Mouse (Mus musculus) hindlimb bud, embryonic 11.5 days (tissue): ENCODE results near the gene Gart.
"Not testable (repeated sequence)": the region's sequence is repeated elsewhere in the genome, so short reads cannot be mapped to it uniquely, and the experiment has no call there.

Experiments used
- DNase-seq: peaks from one replicate; pipeline ENCODE4 v3.0.0-alpha.2; 2012; ENCODE audit warnings: low read depth, low spot score; ENCODE audit errors: extremely low spot score

Gene Gart

DNA sequence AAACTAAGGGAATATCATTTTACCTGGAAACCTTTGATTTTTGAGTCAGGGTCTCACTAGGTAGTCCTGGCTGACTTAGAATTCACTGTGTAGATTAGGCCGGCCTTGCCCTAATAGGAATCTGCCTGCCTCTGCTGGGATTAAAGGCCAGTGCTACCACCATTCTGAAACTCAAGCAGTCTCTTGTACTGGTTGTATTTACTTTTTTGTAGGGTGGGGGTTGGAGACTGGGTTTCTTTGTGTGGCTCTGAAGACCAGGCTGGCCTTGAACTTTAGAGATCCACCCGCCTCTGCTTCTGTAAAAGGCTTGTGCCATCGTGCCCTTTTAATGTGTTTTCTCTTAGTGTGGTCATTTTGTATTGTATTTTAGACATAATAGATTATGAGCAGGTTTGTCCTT lies 2.5 kb upstream of the Gart start:
- DNase-seq, result no peak

DNA sequence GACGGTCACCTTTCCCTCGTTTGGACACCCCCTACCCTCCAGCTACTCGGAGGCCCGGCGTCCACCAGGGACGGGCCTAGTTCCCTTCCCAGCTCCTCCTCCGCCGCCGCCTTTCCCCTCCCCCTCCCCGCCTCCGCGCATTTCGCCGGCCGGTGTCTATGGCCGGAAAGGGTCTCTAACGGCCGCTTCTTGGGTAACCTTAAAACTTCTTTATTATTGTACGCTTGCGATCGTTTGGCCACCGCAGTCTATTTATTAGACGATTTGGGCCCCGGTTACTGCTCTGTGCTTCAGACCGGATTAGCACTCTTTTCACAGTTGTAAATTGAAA lies 1.4 kb upstream of the Gart start:
- no peak for DNase-seq

DNA sequence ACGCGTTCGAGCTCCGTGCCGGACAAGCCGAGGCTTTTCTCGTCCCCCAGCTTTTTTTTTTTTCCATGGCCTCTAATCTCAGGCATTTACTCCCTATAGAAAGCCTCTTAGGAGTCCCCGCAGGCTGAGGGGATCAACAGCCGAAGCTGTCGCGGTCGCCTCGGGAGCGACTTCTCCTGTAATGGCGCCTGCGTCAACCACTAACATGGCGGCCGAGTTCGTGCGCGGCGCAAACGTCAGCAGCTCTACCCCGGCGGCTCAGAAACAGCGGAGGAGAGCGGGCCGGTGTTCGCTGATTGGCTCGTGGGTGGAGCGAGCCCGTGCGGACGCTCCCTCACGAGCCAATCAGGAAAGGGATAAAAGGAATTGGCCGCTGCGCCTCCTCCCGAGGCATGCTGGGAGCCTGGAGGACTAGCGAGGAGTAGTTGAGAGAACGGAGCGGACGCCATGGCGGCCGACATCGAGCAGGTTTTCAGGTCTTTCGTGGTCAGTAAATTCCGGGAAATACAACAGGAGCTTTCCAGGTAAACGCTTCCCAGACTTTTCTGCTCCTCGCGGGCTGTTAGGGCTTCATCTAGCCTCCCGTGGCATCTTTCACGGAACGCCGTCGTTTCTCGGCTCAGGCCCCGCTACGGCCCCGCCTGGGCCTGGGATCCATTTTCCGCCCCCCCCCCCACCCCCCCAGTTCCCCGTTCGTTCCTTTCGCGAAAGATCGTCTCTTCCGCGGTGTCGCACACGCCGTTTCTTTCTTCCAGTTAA lies 888 bp upstream of the Gart start, which contains the start of gene Son:
Gene Son, plus strand, starts transcription at position 46 of the 759 bp plus-strand sequence.
- peak; percentile 86 for DNase-seq

- peak; percentile 8 for DNase-seq
Measured at GRCm38 (mm10) chr16:91645995-91646602, 653 bp downstream of the Gart start.

DNA sequence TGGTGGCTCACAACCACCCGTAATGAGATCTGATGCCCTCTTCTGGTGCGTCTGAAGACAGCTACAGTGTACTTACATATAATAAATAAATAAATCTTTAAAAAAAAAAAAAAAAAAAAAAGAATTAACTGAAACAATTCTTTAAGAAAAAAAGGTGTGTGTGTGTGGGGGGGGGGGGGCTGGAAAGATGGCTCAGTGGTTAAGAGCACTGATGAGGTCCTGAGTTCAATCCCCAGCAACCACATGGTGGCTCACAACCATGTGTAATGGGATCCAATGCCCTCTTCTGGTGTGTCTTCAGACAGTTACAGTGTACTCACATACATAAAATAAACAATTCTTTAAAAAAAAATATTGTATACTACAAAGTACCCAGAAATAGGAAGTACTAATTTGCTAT lies 1.3 kb downstream of the Gart start:
- DNase-seq, result not testable (repeated sequence)

GRCm38 (mm10) chr16:91644901-91645300 lies 1.9 kb downstream of the Gart start:
- DNase-seq, result no peak

- no peak for DNase-seq
Measured at GRCm38 (mm10) chr16:91640171-91640570, 6.6 kb downstream of the Gart start.

DNA sequence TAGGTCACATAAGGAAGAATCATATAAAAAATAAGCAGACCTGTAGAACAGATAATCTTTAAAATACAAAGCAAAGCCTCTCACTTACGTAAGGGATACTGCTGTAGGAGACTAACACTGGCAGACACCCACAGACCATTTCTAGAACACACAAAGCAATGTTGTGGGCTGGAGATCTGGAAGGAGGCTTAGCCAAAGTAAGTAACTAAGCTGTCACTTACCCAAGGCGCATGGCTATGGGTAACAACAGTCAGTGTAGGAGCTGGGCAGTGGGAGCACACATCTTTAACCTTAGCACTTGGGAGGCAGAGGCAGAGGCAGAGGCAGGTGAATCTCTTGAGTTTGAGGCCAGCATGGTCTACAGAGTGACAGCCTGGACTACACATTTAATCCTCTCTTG lies 7.1 kb downstream of the Gart start:
- DNase-seq, result no peak

DNA sequence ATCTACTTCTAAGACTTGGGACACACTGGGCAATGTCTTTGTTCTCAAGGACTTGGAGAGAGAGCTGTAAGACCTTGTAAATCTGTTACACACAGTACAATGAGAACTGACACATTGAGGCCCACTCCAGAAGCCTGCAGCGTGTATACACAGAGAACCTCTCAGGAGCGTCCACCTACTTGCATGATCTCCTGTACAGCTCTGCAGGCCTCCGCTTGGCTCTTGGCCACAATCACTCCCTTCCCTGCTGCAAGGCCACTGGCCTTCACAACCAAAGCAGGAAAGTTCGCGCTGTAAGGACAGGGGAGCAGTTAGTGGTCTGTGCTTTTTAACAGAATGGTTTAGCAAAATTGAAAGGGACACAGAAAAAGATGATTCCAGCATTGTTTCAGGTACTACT lies 7.6 kb downstream of the Gart start:
- no peak for DNase-seq

DNA sequence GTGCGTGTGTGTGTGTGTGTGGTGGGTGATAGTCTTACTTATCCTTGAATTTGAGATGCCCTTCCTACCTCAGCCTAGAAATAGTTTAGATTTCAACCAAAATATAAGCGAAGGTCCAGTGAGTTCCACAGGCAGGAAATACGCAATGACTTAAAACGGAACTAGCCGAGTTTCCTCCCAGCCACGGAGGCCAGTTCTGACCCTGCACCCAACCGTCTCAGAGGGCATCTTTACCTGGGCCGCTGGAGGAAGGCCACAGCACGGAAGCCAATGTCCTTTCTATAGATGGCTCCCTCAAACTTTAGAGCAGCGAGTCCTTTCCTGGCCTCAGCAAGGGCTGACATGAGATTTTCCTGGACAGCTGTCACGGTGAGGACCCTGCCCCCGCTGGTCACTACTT lies 13.1 kb downstream of the Gart start:
- DNase-seq, result no peak

GRCm38 (mm10) chr16:91632940-91633339 lies 13.8 kb downstream of the Gart start:
- DNase-seq, result no peak

DNA sequence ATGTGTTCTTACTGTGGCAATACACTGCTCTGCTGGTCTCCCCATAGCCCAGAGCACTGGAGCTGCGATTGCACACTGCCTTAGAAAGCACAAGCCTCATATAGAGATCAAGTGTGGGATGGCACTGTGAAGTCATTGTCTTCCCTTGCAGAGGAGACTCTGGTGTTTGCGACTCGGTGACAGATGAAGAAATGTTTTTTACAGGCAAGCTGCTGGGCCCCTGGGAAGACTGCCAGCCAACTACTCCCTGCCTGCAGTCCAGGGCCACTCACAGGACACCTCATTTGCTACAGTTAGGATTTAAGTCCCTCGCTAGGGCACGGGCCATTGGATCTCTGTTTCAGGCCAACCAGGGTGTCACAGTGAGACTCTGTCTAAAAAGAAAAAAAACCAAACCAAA lies 14.3 kb downstream of the Gart start:
- no peak for DNase-seq

- no peak for DNase-seq
Measured at GRCm38 (mm10) chr16:91630584-91630983, 16.2 kb downstream of the Gart start.

DNA sequence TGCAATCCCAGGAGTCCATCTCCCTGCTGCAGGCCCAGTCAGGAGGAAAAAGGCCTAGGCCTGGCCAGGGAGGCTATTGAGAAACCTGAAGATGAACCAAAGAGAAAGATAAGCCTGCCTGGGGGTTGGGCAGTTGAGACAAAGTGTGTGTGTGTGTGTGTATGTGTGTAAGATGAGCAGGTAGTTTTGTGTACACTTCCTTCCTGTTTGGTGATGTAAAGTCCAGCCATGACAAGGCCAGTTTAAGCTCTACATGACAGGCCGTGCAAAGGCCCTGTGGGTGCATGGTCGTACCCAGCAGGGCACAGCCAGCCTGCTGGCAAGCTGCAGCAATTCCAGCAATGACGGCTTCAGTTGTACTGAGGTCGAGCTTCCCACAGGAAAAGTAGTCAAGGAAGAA lies 17.0 kb downstream of the Gart start:
- no peak for DNase-seq

GRCm38 (mm10) chr16:91628673-91629072 lies 18.1 kb downstream of the Gart start:
- no peak for DNase-seq

DNA sequence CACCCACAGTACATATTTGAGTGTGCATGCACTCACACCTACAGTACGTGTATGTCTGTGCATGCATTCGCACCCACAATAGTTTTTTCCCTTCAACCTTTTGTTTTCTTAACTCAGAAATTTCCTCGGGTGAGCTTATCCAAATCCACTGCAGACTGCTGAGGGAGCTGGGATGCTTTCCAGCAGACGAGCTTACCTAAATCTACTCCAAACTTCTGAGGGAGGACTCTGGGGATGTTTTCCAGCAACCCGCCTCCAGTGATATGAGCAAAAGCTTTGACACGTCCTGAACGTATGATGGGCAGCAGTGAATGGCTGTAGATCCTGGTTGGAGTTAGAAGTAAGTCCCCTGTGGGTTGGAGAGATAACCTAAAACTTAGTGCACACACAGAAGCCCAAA lies 18.9 kb downstream of the Gart start:
- DNase-seq, result no peak

DNA sequence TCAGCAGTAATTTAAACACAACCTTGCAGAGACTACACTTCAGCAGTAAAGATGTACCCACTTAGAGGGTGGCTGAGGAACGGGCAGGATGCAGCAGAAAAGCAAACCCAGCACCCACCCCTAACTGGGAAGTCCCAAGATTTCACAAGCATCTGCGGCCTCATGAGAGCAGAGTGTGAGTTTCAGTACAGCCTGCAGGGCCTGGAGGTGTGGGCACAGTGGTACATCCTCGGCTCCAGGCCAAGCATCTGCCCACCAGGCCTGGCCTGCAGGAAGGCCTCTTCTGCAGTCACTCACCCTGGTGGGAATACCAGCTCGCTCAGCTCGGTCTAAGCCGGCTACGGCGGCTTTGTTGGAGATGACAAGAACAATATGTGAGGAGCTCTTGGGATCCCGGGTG lies 23.7 kb downstream of the Gart start:
- no peak for DNase-seq

DNA sequence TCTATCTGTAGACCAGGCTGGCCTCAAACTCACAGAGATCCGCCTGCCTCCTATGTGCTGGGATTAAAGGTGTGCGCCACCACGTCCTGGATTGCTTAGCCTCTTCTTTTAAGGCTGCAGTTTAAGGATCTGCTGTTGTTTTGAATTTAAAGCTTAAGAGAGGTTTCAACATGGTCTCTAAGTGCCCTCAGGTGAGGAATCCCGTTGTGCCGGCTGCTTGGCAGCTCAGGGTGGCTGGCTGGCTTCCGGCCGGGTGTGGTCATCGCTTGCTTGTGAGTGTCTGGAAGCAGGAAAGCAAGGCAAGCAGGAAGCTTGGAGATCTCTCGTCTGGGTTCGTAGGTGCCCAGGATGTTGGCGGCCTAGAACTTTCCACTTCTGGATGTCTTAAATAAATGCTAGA lies 25.8 kb downstream of the Gart start:
- DNase-seq, result no peak

GRCm38 (mm10) chr16:91620185-91620584 lies 26.6 kb downstream of the Gart start:
- no peak for DNase-seq

DNA sequence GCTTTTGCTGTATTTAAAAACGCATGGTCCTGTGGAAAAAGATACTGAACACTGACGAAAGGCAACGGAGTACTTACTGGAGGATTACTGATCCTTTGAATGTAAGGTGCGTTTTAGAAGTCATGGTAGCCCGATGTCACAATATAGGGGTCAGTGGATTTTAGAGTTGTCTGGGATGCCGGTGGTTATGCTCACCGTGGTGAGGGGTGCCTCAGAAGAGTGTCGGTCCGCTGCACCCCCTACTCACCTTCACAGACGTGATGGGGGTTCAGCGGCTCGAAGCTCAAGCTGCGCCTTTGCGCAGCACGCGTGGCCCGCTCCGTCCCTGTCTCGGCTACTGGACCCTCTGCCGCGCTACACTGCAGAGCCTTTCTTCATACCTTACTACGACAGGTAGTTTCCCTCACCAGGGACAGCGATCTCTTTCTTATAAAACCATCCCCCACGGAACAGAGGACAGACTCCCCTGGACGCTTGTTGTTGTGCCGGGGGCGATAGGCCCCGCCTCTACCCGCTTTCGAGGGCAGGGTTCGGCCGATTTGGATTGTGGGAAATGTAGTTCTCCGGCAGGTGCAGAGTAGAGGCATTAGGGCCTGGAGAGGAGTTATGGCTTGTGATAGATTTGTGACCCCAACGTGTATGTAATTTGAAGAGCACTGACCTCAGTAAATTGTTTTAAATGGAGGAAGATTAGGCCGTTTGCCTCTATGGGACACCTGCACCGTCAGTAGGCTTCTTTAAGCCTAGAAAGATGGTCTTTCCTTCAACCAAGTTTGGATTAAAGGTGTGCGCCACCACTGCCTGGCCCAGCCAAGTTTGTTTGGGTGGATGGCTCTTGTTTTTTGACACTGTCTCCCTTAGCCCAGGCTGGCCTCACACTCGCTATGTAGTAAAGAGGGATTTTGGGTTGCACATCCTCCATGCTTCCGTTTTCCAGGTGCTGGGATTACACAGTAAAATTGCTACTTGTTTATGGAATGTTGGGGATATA lies 27.9 kb downstream of the Gart start, which contains the start of gene Dnajc28:
Gene Dnajc28, minus strand, starts transcription at position 516 of the 991 bp plus-strand sequence.
- DNase-seq, result no peak

DNA sequence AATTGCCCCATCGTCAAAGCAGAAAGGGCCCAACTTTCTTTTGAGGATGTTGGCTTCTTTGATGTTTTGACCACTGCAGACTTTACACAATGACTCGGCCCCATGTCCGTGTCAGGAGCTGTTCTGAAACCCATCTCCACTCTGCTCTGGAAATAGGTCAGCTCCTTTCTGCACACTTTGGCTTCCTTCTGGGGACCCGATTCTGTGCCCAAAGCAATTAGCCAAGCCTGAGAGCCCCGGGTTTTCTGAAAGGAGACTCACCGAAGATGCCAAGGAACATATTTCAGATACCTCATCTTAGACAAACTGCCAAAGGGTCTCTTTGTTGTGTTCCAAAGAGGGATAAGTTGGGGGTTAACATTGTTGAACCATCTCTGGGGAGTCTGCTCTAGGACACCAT lies 32.2 kb downstream of the Gart start:
- DNase-seq, result no peak

- DNase-seq, result no peak
Measured at GRCm38 (mm10) chr16:91612525-91612924, 34.2 kb downstream of the Gart start.
